Mouse (Mus musculus): ENCODE measurements at regions not wholly inside any gene's neighbourhood (a gene's known extent, or its start where the extent isn't known, plus 50 kb on each side); places are given as distances from the start of the nearest gene placed in this dataset.

DNA sequence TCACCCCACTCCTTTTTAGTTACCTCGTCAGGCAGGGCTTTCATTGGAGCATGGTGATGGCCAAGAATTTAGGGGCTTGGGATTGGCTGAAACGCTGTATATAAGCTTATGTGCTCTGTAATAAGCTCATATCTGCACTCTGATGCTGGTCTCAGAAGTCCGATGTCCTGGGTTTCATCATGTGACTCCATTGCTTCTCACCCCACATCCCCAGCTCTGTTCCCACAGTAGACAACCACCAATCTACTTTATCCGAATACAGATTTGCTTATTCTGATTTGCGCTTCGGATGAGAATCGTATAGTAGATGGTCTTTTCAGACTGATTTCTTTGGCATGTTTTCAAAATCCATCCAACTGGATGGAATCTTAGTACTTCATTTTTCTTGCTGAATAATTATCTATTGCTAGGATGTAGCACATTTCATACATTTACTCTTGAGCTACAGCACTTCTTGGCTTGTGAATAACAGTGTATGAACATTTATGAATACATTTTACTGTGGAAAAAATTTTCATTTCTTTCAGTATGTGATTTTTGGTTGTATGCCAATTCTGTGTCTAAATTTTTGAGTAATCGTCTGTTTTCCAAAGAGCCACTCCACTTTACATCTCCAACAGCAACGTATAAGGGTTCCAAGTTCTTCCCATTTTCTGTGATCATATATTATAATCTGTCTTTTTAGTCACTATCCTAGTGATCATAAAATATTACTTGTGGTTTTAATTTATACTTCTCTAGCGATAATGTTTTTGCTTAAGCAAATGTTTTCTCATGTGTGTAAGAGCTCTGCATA, 185.7 kb downstream of the Hace1 start:
- no peak for DNase-seq (ENCODE audit: low spot score)

DNA sequence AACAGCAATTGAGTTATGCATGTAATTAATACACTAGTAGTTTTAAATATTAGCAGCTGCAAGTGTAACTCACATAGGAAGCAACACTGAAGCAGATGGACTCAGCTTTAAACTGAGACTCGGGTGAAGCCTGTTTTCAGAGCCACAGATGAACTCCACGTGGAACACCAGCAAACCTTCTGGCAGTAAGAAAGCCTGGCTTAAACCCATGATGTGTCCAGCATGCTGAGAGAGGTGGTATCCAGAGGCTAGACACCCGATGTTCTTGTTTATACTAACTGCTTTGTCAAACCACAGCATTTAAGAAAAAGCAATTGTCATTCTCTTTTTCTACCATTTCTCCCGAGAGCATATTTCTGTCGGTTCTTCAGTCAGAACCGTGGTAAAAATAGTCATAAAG, 202.1 kb downstream of the Hace1 start:
- DNase-seq (ENCODE audit: low spot score) = no peak

DNA sequence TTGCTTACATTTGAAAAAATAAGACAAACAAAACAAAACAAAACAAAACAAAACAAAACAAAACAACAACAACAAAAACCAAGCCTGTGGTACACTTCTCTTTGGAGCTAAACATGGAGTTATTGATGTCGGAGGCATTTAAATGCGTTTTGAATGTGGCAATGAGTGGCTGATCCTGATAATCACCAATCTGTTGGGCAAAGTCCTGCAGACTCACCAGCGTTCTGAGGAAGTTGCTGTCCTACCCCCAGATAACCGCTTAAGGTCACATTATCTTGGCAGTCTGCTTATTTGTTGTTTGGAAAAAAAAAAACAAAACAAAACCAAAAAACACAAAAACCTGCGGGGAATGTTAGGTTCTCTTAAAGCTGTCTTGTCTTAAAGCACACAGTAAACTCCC, 205.4 kb downstream of the Hace1 start:
- DNase-seq (ENCODE audit: low spot score) = no peak

DNA sequence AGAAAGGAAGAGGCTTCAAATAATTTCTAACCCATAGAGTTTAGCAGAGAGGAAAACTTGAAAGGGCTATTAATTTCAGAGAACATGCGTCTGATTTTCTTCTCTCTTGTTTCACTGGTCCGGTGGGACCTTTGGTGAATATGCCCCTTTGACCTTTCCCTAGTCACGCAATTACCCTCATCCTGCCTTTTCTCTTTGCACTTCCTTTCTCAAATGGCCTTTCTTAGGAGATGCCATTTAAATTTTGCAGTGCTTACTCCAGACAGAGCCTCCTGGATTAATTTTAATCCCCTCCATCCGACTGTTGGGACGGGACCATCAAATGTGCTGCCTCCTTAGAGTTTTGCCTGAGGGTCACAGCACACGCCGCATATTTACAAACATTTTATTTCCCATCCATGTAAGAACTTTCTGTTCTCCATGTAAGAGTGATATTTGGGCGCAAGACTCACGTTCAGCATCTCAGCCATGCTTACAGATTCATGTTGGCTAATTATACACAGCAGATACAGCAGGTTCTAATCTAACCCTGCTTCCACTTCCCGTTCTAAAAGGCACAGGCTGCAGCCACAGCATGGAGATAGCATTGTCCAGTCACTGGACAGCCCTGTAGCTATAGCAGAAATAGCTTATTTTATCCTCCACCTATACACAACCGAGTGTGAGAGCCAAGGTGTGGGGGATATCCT, 206.0 kb downstream of the Hace1 start:
- DNase-seq (ENCODE audit: low spot score) = no peak

DNA sequence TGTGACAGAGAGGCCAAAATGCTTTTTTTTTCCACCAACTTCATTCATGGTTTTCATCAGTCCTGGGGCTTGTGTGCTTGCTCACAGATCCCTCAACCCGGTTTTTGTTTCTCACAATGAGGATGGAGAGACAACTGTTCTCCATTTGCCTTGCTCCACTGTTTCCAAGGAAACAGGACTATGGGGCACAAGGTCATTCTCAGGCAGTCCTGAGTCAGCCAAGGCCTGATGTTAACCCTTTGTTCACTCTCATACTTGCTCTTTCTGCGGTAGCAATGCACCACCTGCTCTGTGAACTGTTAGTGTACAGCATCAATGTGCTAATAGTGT, 206.5 kb downstream of the Hace1 start:
- DNase-seq (ENCODE audit: low spot score) = no peak

DNA sequence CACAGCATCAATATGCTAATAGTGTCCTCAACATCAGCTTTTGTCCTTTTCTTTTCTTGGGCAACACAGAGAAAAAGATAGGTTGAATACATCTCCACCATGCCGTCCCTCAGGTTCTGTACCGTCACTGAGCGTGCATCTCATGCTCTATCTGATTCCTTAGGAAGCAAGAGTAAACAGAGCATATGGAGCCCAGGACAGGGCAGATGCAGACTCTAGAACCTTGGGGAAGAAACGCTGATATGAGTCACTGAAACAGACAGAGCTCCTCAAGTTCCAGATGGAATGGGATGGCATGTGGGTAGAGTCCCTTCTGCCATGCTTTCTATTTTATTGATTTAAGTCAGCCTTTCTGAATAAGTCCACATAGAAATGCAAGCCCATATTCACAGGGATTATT, 206.9 kb downstream of the Hace1 start:
- DNase-seq (ENCODE audit: low spot score) = peak; percentile 51

DNA sequence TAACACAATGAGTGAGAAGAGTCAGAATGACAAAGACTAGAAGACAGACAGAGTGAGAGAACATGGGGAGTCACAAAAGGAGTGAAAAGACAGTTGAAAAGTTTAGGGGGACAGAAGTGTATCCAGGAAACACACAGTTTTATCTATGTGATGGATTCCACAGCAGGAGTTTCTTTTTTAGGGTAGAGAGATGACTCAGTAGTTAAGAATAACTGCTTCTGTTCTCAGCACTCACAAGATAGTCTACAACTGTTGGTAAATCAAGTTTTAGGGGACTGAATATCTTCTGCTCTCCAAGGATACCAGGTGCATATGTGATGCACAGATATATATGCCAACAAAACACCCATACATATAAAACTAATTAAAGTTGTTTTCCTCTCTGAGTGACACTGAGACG, 210.7 kb downstream of the Hace1 start:
- DNase-seq (ENCODE audit: low spot score) = no peak

DNA sequence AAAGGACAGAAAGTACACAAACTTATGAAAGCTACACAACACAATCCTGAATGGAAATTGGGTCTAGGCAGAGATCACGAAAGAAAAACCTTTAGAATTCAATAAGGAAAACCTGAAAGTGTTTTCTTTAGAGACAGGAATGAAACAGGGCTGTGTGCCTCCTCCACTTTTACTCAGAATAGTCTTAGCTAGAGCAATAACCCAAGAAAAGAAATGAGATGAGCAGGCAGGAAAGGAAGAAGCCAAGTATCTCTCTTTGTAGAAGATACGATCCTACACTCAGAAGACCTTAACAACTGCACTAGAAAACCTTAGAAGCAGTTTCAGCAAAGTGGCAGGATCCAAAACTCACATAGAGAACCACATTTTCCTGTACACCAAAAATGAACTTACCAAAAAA, 218.0 kb downstream of the Hace1 start:
- no peak for DNase-seq (ENCODE audit: low spot score)

DNA sequence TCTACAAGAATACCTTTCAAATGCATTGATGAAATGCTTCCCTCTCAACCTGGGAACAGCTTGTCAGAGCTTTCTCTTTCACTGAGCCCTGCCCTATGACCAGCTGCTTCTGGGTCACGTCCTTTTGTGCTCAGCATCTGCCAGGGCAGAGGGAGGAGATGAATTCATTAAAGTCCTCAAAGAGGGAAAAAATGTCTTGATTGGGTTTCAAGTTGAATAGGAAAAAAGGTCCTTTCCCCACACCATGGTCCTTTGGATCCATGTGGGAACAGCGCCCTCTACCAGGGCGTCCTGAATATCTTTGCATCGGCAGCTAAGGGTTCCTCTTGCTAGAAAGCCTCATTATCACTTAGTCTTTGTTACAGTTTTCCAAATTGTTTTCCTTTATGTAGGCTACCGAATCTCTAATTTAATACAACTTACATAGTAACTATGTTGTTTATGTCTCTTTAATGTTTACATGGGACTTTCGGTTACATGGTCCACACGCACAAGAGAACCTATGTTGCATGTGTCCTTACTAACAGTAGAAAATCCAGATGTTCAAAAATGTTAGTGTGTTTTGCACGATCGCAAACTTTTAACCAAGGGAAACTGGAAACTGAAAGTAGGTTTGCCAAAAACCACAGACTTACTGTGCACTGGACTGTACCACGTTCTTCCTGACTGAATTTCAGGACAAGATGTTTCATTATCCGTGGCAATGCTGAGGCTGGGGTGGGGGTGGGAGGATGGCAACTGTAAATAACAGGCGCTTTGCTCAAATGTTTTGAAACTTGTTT, 222.6 kb downstream of the Hace1 start:
- DNase-seq (ENCODE audit: low spot score) = no peak

DNA sequence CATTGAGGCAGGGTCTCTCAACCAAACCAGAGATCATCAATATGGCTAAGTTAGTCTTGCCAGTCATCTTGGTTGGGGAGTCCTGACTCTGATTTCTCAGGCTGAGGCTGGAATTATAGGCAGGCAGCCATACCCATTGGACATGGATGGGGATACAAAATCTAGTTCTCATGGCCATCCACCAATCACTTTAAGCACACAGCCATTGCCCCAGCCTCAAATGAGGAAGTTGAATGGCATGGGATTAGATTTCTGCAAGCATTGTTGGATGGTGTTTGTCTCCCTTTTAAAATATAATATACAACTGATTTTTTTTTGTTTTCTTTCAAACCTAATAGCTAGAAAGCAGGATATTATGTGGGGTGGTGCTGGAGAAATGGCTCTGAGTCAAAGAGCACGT, 223.8 kb downstream of the Hace1 start:
- DNase-seq (ENCODE audit: low spot score) = no peak

DNA sequence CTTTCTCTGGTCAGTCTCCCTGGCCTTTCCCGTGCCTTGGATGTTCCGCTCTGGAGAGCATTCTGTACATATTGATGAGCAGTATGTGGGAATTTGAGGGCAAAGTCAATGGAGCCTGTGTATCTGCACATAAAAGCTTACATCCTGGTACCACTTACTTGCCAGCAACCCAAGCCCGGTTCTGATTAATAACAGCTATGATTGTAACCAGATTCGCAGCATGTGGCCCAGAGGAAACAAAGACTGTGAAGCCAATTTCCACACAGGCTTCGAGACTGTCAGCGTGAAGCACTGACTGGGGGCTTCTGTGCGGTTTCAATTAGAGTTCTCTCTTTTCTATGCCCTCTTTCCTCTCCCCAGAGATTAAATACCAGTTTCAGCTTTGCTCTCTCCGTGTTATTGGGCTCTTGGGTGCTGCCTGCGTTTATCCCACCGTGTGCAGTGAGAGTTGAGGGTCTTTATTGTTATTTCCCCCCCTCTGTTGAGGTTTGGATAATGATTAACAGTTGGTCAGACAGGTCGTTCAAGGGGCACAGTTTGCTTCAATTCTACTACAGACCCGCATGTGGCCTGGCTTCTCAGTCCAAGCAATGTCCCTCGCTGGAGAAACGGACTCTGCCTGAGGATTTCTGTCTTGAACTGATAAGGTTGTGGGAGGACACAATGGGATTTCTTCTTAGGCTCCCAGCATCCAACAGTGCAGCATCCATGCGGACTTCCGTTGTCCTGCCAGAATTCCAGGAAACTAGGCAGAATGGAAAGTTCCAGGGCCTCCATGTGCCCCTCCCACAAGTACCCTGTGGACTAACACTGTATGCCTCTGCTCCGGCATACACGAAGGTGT, 229.6 kb downstream of the Hace1 start:
- DNase-seq (ENCODE audit: low spot score) = no peak

DNA sequence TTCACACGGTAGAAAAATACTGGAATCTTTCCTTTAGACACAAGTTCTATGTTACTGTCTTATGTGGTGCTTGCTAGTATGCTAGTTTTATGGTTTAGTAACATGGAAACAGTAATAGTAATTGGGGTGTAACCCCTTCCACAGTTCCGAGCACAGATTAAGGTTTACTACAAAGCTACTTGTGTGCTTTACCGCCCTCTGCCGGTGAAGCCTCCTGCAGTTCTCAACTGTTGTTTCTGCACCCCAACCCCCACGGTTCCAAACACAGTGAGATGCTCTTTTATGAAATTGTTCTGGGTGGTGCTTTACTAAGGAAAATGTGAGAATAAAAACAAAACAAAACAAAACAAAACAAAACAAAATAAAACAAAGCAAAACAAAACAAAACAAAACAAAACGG, 234.3 kb downstream of the Hace1 start:
- DNase-seq (ENCODE audit: low spot score) = no peak

DNA sequence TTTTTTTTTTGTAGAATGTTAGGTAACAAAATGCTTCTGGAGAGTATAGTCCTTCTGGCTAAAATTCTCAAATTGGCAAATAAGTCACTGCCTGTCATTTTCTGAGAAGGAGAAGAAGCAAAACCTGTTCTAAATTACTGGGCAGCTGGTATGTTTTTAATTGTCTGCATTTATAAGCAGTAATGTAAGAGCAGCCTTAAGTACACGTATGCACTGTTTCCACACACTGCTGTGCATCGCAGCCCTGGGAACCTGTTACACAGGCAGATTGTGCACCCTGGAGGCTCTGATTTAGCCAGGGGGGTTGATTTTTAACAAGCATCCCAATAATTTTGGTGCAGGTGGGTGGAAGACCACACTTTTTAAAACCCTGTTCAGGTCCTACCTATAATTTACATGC, 236.2 kb downstream of the Hace1 start:
- no peak for DNase-seq (ENCODE audit: low spot score)

DNA sequence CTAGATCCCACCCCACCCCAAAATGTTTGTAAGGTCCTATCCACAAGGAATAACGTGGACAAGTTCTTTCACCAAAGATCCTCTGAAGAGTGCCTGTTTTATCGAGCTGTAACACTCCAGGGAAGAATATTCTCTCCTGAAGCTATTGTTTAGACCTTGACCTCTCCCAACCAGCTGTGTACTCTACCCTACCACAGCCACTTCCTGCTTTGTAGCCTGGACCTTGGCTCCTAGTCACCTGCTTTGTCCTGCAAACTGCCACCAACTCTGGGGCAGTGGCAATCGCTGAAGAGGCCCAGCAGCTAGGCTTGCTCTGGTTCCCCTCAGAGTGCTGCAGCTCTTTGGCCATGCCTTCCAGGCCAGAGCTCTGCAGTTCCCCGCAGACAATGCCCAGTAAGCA, 239.1 kb downstream of the Hace1 start:
- no peak for DNase-seq (ENCODE audit: low spot score)

DNA sequence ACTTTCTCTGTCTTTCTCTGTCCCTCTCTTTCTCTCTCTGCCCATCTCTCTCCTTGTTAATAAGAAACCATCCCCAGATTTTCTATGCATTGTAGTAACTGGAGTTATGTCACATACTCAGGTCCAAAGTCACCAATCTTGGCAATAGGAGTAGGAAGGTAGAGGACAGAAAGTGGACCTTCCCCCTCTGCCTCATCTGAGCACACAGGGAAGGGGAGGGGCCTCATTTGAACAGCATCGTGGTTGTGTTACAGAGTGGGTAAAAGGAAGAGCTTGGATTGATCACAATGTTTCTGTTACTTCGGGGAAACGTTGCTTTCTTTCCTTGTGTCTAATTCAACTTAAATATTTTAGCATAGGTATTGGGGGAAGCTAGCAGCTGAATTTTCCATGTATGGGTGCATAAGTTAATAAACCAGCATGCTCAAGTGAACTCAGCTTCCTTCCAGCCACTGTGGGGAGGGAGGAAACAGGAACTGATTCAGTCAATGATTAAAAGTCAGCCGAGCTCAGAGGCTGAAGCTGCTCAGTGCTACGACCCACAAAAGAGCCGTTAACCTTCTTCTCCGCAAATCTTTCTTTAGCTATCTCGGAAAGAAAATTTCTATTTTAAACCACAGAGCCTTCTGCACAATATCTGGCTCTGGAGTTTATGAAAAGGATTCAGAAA, 243.5 kb downstream of the Hace1 start:
- DNase-seq (ENCODE audit: low spot score) = no peak

DNA sequence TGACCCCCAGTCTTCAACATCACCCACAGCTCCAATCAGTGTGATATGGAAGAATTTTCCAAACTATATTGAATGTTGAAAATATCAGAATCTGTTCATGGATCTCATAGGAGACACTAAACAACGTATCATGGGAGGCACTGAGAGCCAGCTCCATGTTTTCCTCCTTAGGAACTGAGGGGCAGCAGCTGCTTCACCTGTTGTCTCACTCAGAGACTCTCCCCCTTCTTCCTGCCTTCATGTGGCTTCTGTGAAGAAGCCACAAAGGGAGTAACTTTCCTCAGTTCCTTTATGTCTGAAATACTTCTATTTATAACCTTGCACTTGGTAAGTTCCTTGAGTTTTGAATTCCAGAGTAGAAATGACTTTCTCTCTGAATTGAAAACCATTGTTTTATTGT, 244.6 kb downstream of the Hace1 start:
- DNase-seq (ENCODE audit: low spot score) = no peak

DNA sequence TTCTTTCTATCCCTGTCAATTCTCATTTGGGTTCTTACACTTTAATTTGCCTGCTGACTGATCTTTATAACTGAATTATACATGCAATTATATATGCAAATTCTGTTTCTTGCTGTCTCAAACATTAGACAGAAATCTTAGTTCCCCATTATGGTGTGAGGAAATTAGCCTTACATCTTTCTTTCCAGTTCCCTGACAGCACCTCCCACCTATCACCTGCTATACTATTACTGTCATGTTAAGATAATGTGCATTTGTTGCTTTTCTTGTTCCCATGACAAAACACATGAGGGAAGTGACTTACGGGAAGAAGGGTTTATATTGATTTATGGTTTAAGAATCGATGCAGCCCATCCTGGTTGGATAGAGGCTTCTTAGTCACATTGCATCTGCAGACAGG, 246.0 kb downstream of the Hace1 start:
- no peak for DNase-seq (ENCODE audit: low spot score)

DNA sequence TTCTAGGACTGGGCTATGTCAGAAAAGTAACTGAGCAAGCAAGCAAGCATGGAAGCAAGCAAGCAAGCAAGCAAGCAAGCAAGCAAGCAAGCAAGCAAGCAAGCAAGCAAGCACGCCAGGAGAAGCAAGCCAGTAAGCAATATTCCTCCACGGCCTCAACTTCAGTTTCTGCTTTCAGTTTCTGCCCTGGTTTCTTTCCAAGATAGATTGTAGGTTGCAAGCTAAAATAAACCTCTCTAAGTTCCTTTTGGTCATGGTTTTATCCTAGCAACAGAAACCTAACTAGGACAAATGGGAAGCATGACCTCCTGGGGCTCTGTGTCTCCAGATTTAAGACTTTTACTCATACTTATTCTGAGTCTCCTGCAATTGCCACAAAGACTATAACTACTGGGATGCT, 271.0 kb downstream of the Hace1 start:
- DNase-seq (ENCODE audit: low spot score) = no peak

DNA sequence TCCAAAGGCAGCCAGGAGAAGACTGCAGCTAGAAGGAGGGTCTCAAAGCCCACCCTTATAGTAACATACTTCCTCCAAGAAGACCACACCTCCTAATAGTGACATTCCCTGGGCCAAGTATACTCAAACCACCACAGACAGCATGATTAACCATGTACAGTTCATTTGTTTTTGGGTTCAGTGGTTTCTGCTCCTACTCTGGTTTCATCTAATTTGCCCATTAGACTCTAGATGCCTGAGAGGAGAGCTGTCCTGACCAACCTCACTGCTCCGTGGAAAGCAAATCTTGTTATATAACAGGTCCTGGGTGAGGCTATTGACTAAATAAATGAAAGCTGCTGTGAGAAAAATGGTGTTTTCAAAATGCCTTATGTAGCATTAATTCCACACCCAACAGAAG, 272.2 kb downstream of the Hace1 start:
- DNase-seq (ENCODE audit: low spot score) = no peak

DNA sequence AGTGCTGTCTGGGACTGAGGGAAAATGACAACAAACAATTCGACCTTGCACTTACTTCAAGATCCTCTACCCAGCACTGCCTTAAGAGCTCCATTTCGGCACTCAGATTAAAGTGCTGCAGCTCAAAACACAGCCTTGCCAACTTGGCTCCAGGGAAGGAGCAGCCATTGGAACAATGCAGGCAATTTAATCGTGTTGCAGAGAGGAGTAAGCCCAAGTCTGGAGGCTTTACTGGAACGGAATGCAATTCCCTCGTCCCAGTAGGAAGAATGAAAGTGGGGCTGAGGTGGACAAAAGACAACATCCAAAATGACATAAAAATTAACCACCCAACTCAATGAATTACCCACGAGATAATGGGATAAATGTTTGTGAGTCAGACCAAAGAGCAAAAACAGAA, 273.0 kb downstream of the Hace1 start:
- no peak for DNase-seq (ENCODE audit: low spot score)

DNA sequence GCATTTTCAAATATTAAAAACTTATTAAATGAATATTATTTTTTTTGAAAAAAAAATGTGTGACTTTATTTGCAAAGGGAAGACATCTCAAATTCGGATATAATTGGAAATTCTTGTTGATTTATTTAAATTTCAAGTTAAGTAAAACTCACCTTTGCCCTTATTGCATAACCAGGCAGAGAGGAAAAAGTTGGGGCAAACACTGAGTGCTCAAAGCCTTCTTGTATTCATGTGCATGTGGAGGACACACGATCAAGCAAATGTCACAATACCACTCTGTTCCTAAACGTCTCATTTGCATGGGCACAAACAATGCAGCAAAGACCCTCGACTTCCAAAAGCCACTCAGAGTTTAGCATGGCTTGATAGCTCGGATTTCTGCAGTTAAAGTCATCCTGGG, 275.1 kb downstream of the Hace1 start:
- no peak for DNase-seq (ENCODE audit: low spot score)

DNA sequence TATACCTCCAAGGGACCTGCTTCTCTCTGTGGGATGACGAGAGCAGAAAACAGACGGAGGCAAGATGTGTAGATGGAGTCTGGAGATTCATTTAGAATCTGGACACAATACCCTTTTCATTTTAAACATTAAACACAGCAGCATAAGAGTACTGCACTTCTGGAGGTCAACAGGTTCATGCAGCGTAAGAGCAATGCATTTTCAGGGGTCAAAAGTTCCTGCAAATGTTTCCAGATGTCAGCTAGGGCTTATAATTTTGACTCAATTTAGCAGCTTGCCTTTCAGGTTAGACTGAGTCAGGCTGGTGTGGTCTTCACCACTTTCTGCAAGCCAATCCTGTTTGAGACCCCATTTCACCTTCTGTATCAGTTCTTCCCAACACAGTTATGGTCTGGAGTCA, 277.9 kb downstream of the Hace1 start:
- no peak for DNase-seq (ENCODE audit: low spot score)

Measured in layer of hippocampus, adult 9-10 months (tissue).